Mouse (Mus musculus) gonadal fat pad, adult 2 months (tissue): ENCODE data around the gene Tspan14. TPM values are rescaled to one million over a fixed set of nuclear protein-coding genes. Genes with fewer than 3 reads are reported as not detected.

Experiments
- DNase-seq: peaks from one replicate; pipeline ENCODE4 v3.0.0-alpha.2; 2012; ENCODE audit warnings: low read depth
- polyA plus RNA-seq: library from polyadenylated mRNA; depleted of rRNA; stranded (reverse); fragments of >200 nt; gene quantifications from 2 replicates; pipeline ENCODE4 v1.2.3, GENCODE M21; 2012; rRNA removed

Gene Tspan14
- 100 and 106 TPM in 2 replicates for polyA plus RNA-seq

DNA sequence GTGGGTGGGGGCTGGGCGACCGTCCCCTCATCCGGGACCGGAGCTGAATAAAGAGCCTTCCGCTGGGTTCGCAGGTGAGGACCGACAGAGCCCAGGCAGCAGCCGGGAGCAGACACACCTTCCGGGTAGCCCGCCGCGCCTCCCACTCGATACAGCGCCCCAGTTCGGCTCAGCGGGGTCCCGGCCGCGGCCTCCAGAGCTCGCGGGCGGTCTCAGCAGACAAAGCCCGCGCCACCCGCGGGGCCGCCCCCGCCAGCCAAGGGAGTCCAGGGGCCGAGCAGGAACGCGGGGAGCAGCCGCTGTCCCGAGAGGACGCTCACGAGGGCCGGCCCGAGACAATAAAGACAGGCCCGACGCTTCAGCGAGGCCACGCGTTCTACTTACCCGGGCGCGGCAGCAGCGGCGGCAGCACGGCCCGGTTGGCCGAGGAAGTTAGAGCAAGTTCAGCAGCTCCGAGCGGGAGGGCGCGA, at the start of gene Tspan14:
Gene Tspan14 (minus strand): TSS at position 416 of the 470 bp plus-strand sequence.
- no peak for DNase-seq

DNA sequence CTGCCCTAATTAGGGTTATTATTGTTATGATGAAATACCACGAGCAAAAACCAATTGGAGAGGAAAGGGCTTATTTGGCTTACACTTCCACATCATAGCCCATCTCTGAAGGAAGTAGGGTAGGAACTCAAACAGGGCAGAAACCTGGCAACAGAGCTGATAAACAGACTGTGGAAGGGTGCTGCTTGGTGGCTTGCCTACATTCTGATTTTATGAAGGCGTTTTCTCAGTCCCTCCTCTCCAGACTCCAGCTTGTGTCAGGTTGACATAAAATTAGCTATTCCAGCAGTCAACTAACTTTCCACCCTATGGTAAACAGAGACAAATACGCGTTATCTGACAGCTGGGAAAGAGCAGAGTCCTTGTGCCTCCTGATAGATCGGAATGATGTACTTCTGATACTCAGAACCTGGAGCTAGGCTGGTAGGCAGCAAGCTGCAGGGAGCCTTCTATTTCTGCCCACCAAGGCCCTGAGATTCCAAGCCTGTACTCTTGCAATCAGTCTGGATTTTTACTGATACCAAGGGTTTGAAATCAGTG, 48.2 kb upstream of the Tspan14 start:
- no peak for DNase-seq

DNA sequence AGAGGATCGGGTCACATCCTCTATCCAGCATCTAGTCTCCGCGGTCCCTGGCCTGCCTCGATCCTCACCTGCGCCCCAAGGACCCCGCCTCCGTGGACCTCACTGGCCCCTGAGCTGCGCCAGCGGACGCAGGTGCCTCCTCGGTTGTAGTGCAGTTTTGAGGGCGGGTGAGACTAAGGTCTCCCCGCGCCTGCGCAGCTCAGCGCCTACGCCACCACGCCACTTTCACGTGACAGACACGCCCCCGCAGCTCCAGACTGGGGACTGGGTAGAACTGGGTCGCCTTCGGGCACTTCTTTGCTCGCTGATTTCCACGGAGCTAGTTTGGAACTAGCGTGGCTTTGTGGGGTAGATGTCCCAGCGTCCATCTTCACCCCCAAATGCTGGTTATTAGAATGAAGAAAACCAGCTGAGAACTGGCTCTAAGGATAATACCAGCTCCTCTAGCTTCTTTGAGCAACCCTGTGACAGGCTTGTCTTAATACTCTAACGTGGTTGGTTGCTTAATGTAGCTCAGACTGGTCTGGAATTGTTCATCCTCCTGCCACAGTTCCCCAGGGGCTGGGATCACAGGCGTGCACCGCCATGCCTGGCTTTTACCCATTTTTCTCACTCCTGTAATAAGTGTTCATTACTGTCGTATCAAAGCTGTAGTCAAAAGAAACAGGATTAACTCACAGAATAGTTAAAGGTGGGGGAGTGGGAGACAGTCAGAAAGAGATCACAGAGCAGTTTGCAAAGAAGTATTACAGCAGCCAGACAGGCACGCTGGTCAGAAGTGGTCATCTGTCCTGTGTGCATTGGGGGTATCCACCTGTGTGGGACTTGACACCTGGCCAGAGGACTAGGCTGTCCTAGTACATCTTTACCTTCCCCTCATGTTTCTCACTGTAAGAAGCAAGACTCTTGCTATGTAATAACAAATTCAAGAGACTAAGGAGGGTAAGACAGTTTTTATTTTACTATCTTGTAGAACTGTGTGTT, 47.3 kb upstream of the Tspan14 start, which contains the start of gene Fam213a:
Gene Fam213a (minus strand): TSS at position 159 of the 984 bp plus-strand sequence.
- DNase-seq, result no peak

DNA sequence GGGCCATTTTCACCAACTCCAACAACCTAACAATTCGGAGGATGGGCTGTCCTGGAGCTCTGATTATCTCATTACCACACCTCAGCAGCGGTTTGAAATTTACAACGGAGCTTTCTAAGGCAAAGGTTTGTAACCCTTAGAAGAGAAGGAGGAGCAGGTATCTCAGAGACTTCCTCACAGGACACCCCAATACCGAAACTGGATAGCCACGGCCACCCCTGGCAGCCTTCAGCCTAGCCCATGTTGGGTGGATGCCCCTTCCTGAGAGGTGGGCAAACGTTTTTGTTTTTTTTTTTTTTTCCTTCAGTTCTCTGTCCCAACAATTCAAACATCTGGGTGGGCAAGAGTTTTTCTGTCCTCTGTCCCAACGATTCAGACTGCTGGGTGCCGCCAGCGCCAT, 46.5 kb upstream of the Tspan14 start:
- no peak for DNase-seq

DNA sequence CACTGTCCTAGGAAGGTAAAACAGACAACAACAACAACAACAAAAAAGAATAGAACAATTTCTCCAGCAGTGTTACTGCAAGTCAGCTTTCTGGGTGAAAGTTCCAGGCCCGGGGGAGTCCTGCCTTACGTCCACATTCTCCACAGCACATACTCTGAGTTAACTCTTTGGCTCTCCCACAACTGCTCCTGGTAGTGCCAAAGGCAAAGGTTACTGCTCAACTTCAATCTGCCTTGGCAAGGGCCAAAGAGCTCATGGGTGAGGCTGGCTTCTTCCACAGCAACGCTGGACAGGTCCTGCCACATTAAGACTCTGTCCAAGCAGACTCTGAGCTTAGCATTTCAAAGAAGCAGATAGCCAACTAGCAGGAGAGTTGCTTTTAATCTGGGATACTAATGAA, 45.3 kb upstream of the Tspan14 start:
- DNase-seq, result no peak

DNA sequence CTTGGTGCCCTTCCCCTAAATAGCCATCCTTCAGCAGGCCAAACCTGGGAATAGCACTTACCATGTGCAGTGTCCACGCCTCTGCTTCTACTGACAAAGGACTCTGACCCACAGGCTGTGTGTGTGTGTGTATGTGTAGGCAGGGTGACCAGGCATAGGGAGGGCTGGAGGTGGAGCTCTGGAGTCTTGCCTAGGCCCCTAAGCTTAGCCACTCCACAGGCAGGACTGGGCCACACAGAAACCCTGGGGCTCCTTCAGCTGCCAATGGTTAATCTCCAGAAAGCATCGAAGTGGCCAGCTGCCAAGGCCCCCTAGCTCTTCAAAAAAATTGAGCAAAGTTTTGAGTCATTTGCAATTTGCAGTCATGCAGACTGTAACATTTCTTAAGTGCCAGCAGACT, 41.5 kb upstream of the Tspan14 start:
- DNase-seq, result no peak

DNA sequence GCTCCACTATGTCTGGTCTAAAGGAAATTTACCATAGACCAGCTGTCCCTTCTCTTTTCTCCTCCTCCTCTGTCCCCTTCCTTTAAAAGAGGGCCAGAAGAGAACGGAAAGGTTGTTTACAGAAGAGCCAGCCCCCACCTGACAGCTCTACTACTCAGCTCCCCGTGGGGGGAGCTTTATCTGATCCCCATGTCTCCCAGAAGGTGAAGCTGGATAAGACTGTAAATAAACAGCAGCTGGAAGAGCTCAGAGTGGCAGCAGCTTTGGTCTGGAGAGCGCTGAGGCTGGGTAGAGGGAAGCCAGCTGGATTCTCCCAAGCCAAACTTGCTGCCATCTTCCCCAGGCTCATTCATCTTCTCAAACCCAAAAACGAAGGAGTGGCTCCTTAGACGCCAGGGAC, 41.0 kb upstream of the Tspan14 start:
- DNase-seq, result no peak

DNA sequence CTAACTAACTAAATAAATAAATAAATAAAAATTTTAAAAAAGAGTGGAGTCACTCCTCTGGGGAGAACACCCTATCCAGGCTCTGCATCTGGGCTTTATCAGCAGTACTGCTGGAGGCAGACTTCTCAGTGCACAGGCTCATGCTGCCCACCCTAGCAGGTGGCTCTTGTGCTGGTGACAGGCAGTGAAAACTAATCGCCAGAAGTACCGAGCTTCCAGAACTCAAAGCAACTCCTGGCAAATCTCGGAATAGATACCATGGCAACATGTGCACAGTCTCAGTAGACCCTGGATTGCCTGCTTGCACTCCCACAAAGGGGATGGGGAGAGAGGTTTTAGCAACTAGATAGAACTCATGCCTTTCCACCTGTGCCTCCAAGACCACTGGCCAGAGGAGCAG, 40.3 kb upstream of the Tspan14 start:
- no peak for DNase-seq

DNA sequence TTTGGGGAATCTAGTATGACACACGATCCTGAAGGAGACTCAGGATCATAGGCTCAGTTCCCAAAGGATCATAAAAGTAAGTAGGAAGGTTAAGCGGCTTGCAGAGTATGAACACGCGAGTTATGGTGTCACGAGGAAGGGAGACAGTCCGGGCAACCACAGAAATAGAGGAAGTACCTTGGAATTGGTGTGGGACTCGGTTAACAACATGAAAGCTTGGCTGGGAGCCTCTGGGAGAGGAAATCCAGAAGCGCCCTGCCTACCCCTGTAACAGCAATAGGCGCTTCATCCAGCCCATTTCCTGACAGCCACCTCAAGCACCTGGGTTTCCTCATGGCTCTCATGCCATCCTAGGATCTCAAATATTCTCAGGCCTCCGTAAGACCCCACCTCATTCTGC, 39.7 kb upstream of the Tspan14 start:
- DNase-seq, result no peak

DNA sequence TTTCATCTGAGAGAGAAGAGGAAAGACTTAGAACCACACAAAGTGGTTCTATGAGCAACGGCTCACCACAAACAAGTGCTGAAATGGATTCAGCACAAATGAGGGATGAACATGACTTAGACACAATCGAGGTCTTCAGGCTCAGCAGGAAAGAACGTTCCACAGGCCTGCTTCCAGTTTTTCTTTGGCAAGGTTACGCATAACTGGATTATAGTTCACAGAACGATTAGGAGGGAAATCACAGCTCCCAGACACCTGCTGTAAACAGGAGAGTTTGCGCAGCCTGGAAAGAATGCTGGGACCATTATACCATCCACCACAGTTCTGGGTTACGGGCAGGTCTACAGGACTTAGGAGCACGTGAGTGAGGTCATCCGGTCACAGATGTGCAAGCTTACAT, 39.1 kb upstream of the Tspan14 start:
- DNase-seq, result no peak

DNA sequence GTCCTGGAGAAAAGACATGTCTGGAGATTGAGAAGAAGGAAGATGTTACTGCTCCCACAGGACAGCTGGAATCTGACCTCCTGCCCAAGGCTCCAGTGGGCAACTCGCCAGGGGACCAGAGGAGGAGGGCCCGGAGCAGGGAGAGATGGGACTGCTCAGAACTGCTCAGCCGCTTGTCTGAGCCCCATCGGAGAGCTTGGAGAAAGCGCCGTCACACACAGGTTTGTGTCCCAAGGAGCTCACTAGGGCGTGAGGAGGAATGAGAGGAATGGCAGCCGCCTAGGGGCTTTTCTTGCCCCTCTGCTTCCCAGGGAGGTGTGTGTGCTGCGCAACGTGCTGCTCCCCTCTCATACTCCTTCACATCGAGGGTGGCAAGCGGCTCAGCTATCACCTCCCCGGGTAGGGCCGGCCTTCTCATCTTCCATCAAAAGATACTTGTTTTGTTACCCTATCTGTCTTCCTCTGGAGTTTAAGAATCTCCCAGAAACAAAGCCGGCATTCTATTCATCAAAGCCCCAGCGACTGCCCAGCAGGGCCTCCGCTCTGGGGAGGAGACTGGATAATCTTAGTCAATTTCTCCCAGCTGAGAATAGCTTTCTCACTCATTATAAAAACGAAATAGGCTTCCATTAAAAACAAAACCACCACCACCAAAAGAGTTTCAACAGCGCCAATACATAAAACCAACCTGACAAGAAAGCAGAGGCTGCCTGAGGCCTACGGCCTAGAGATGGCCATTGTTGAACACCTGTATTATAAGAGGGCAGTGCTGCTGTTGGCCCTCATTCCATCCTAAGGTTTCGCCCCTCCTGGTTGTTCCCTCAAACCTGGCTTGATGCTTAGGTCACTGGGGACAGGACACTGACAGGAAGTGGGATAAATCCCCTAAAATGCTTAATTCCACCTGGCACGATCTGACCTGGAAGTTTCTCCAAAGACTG, 37.9 kb upstream of the Tspan14 start:
- no peak for DNase-seq

DNA sequence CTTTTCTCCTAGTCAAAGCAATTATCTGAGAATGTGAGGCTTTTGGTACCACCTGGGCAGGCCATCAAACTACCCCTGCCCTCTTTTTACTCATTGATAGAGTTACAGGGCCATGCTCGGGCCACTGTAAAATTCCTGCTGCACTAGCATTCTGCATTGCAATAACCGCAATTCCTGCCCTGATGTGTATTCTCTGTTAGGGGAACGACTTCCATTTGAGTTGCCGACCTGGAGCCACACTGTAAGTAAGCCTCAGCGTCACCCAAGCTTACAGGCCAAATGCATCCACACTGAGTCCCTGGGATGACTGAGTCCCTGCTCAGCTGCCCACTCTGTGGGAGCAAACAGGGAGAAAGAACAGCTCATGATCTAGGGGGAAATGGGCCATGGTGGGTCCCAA, 35.0 kb upstream of the Tspan14 start:
- DNase-seq, result no peak

DNA sequence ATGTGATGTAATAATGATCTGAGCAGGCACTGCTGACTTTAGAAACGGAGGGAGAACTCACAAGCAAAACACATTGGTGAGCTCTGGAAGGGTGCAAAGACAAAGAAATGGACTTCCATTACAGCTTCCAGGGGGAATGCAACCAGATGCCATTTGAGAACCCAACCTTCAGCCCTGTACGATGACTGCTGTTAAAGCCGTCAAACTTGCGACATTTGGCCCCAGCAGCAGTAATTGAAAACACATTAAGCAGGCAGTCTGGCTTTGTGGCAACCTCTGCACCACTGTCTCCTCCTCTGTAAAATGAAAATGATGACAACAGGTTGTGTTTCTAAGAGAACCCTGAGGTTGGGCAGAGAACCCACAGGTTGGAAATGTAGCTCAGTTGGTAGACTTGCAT, 34.2 kb upstream of the Tspan14 start:
- DNase-seq, result no peak

DNA sequence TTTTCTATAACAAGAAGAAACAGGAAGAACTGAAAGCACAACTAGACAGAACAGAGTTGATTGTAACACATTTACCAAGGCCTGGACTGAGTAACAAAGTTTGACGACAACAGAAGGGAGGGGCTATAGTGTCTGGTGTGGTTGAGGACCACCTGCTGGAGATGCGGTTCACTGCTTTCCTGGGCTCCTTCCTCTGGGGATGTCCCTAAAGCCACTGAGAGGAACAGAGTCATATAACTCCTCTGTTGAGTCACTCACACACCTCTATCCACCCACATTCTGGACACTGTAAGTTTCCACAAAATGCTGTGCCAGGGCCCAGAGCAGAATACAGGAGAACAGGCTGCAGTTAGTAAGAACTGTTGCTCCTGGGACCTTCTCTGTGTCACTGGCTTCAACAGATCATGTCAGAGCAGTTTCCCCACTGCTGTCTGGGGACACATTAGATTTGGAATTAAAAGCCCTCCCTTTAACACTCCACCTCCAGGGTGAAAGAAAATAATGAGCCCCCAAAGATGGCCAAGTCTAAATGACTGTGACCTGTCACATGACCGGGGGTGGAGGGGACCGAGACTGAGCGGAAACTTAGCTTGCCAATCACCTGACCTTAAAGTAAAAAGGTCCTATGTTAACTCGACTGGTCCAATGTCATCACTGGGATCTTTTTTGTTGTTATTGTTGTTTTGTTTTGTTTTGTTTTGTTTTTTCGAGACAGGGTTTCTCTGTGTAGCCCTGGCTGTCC, 33.5 kb upstream of the Tspan14 start:
- no peak for DNase-seq

DNA sequence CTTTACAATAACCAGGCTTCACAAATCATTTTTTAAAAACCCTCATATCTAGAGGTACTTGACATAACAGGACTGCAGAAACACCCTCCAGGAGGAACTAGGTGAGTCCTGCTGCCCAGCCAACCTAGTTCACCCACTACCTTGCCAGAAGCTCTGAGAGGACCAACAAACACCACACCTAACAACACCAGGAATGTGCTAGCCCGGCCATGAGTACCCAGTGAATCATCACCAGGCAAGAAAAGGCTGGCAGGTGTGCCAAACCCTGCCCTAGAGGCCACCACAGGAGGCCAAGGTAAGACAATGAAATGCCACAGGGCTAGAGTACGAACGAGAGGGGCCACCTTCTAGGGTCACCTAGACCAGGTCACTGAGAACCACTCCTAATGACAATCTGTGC, 29.6 kb upstream of the Tspan14 start:
- DNase-seq, result no peak

DNA sequence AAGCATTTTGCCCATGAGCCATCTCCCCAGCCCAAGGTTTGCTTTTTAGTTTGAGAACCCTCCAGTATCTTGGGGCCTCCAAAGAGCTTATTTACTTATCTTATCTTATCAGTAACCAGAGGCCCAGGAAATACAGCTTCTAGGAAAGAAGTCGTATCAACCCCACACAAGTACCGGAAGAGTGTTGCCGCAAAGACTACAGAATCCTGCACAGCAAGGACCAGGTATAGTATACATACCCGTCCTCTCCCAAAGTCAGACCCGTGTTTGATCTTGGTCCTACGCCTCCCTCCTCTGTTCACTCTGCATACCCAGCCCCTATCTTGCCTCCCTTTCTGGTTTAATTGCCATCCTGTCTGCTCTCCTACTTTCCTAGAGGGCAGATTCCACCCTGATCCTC, 25.9 kb upstream of the Tspan14 start:
- no peak for DNase-seq

DNA sequence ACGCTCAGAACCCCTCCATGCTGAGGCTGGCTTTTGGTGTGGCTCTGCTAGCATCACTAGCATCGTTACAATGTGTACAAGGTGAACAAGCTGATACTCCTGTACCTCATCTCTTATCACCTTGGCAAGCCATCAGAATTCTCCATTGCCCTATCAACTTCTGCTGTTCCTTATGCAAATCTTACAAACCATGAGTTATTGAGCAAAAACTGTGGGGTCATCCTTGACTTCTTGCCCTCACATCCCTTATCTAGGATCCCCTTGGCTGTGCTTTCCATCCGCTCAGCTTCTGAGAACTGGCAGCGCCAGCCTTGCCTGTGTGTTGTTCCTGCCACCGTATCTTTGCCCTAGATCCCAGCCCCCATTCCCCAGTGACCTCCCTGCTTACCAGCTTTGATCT, 22.2 kb upstream of the Tspan14 start:
- DNase-seq, result no peak

DNA sequence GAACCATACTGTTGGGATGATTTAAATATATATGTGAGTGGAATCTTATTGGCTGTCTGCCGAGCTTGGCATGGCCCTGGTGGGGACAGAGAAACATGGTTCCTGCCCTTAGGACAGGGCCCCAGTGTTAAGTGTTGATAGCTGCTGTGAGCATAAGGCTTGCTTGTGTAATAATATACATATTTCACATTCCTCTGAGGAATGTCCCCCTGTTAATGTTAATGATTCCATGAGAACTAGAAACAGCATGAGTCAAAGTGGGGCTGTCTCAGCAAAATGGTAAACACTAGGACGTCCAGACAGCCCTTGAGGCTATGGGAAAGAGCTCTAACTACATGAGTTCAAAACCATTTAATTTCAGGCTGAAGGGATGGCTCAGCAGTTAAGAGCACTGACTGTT, 20.6 kb upstream of the Tspan14 start:
- DNase-seq, result no peak

DNA sequence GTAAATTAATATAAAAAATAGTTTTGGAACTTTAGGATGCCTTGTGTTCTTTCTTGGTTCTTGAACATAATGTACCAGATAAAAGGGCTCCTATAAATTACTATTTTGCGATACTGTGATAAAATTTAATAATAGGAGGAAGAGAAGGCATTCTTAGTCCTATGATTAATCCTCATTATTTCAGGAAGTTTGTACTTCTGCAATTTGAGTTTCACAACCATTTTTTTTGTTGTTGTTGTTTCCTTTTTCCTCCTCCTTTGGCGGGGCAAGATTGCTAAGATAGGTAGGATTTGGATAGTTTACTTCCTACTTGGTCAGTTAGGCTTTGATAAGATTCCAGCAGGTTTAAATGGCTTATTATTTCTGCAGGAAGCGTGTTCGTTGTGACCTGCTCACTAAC, 19.0 kb upstream of the Tspan14 start:
- DNase-seq, result no peak

DNA sequence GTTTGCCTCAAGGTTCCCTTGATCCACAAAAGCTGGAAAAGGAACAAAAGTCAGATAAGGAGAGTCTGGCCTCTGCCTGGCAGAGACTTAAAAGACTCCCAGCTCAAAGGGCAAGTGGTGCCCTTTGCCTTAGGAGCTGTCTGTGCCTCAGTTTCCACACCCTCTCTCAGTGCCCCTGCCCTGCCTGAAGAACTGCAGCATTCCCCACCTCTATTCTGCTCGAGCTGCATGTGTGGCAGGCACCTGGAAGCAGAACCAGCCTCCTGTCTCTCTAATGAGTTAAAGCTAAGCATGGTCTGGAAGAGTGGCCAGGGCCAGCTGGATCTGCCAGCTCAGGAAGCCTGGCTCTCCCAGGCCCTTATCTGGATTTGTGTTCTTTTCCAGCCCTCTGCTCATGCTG, 13.1 kb upstream of the Tspan14 start:
- no peak for DNase-seq

DNA sequence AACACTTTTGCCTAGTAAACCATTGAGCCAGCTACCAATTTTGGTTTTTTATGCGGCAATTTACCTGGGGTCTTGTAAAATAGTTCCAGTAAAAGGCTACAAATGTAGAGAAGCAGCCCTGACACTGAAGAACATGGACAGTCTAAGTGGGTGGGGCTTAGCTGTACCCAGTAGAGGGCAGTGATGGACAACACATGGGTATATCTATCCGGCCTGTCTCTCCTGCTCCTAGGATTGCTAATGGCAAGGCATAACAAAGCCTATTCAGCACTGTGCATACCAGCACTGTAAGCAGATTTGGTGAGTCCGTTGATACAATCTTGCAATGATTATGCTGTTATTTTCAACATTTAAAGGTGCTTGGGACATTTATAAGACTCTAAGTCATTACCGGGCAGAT, 12.4 kb upstream of the Tspan14 start:
- DNase-seq, result no peak
